Mouse (Mus musculus) 3T3-L1 (cell line): Measurements from ENCODE around the gene Mark2.
"Not testable (repeated sequence)": the region's sequence is repeated elsewhere in the genome, so short reads cannot be mapped to it uniquely, and the experiment has no call there.

ENCODE experiments used
- DNase-seq: peaks from one replicate; pipeline ENCODE4 v3.0.0-alpha.2; 2015; ENCODE audit warnings: low read depth, low spot score

Mark2 gene

DNA sequence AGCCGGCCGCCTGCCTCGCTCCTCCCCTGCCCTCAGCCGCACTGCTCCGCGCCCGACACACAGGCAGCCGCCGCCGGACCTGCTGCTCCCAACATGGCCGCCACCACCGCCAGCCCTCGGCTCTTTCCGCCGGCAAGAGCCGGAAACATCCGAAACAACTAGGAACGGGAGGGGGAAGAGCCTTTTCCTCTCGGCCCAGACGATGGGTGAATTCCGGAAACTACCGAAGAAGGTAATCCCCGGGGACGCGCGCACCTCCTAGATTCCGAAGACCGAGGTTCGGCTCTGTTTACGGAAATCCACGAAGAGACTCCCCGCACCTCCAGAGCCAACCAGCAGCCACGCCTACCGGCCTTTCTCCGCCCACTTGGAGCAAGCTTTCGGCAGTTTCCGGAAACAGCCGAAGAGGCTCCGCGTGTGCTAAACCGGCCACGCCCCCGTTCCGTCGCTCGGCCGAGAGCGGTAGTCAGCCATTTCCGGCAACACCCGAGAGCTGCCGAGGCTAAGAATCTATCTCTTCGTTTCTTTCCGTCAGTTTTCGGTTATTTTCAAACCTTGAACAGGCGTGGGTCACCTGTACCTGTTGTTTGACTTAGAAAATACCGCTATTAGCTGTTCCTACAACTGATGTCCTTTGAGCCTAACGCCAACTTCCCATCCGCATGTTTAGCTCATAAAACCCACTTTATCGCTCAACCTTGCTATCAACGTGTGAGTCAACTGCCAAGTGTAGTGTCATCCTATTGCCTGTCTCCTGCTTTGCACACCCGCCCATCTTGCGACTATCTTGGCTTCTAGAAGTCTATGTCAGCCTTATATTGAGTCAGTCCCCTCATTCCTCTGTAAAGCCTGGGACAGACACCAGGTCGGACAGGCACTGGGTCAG is at the start of gene Mark2:
Gene Mark2, minus strand, starts transcription at position 349 of the 886 bp plus-strand sequence.
- peak; percentile 100 for DNase-seq

DNA sequence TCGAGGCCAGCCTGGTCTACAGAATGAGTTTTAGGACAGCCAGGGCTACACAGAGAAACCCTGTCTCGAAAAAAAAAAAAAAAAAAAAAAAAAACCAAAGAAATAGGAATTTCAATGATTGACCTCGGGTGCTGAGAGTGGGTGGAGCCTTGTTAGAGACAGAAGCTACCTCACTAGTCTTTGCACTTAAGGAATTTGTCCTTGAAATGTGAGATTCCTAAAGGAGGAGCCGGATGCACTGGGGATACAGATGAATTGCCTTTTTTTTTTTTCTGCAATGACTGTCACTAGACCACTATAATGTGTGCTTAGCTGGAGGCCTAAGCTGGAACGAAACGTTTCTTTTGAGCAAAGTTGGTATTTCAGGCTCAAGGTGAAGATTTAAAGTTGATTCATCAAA is 46.8 kb upstream of the Mark2 start:
- DNase-seq = no peak

DNA sequence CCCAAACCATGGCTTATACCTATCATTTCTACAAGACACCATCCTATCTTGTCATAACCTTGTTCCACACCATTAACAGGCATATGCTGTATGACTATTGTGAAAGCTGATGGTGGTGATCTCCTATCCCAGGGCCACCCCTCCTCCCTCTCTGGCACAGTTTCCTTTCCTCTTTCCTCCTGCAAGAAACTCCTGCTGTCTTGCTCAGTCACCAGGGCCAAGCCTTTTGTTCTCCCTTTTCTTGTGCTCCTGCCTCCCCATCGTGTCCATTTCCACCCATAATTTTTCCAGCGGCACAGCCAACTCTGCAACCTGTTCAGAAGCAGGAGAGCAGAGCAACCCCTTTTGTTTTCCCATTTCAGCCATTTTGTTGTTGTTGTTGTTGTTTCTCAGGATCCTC is 44.4 kb upstream of the Mark2 start:
- no peak for DNase-seq

DNA sequence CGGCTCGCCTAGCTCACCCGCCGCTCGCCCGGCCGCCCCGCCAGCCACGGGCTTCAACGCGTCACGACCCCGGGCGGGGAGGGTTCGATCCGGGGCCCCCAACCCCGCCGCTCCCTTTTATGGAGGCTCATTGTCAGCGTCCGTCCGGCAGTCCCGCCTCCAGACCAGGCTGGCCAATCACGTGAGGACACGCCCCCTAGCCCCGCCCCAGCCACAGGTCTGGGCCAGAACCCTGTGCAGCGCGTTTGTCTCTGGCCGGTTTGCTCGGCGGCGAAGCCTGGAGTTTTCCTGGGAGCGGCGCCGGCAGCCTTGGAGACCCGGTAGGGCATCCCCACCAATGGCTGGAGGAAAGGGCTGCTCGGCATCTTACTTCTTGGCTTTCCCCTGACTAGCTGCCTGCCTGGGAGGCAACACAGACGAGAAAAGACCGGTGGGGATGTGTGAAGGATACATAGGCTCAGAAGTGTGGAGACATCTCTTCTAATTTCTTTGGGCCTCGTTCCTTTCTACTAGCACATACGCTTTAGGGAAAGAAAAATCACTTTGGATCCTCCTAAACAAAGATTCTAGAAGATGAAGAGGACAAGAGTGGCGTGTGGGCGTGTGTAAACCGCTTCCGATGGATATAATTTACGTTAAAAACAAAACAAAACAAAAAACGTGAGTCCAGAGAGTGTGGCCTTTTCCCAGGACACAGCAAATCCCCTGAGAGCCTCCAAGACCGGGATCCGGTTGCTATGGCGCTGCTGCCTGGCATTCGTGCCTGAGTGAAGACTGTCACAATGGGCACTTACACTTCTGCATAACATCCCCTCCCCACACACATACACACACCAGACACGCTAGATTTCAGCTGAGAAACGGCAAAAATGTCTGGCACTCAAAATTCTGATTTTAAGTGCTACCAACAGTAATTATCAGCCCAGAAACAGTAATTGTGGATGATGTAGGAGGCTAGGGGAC is 41.5 kb upstream of the Mark2 start, which contains the start of gene Spindoc:
Gene Spindoc, minus strand, starts transcription at position 92 of the 963 bp plus-strand sequence.
- peak; percentile 96 for DNase-seq

DNA sequence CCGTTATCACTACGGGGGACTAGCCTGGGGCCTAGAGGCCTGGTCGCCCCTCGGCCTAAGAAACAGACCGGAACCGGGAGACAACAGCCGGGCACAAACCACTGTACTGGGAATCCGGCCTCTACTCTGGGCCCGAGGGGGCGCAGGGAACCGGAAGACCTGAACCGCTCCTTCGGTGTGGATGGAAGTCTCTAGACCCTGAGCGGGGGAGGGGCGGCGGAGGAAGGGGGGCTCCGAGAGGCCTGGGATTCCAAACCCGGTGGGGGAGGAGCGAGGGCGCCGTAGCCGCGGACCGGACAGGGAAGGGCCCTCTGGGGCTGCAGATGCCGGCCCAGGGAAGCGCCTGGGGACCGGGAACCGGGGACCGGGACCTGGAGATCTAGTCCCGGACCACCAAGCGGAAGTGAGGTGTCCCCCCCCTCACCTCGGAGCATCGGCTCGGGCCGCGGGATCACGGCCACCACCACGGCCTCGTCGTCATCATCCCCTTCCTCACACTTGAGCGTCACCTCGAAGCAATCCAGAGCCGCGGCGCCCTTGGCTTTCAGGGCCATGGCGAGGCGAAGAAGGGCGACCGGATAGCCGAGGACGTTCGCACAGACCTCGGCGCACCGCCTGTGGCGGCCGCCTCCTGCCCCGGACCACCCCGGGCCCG is 40.7 kb upstream of the Mark2 start:
- DNase-seq = peak; percentile 70

DNA sequence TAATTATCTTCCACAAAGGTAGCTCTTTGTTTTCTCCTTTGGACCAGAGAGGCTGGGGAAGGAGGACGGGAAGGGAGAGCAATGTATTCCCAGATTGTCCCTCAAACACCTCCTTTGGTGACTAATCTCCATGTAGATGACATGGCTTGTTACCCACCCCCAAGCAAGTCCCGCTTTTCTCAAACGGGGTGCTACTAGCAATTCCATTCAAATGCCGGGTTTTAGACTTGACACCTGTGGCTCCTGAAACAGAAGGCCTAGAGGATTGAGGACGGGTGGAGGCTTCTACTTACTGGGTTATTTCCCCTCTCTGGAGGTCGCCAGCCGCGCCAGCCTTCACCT is 40.2 kb upstream of the Mark2 start:
- peak; percentile 50 for DNase-seq

DNA sequence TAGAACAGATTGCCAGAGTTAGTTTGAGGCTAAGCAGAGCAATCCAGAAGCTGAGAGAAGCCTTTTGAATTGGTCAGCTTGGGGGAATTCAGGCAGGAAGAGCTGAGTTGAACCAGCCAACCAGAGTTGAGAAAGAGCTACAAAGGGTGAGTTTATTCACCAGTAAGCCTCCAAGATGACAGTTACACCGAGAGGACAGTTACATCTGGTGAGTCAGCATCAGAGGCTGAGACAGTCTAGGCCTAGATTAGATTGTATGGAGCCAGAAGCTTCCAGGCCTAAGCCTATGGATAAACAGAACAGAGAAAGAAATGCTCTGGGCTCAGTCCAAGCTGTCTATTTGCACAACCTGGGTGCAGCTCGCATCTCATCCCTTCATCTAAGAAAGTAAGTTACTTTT is 36.0 kb upstream of the Mark2 start:
- DNase-seq = peak; percentile 62

DNA sequence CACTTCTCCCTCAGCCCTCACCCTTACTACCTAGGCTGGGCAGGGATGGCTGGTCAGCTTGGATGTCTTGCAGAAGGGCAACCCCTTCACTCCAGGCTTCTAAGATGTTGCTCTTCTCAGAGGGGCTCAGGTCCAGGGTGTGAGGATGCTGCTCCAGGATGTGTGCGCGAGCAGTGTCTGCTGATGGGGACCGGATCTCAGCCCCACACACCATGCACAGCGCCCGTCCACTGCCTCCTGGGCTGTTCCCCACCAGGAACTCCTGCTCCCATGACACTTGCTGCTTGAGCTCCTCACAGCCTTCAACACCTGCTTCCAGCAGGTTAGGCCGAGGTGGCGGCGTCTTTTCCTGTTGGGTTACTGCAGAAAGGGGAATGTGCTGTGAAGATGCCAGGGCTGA is 32.8 kb upstream of the Mark2 start:
- no peak for DNase-seq

DNA sequence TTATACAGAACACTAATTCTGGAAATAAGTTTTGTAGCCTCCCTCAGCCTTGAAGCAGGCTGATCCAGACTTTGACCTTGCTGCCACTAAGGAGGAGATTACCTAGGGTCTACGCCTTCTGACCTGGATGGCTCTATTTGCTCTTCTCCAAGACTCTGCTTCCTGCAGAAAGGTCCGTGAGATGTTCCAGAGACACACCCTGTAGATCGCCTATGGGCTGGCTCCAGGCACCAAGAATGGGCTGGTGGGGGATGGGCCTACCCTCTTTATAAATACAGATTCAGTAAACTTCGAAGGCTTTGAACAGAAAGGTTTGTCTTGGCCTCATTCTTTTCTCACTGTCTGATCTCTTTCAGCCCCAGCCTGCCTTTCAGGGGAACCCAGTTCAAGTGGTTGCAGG is 27.8 kb upstream of the Mark2 start:
- DNase-seq = not testable (repeated sequence)

DNA sequence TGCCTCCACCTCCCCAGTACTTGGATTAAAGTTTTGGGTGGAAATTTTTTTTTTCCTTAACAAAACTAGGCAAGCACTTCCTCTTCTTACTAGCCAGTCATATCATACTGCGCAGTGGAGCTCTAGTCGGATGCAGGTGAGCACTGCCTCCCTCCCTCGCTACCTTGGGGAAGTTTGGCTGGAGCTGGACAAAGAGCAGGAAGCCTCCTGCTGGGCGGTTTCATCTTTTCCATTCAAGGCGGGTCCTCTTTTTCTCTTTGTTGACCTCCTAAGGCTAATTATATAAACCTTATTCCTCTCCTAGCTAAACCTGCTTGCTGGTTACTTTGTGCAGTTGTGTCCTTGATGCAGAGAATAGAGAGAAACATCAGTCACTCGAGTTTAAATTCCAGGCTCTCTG is 12.0 kb upstream of the Mark2 start:
- DNase-seq = no peak

DNA sequence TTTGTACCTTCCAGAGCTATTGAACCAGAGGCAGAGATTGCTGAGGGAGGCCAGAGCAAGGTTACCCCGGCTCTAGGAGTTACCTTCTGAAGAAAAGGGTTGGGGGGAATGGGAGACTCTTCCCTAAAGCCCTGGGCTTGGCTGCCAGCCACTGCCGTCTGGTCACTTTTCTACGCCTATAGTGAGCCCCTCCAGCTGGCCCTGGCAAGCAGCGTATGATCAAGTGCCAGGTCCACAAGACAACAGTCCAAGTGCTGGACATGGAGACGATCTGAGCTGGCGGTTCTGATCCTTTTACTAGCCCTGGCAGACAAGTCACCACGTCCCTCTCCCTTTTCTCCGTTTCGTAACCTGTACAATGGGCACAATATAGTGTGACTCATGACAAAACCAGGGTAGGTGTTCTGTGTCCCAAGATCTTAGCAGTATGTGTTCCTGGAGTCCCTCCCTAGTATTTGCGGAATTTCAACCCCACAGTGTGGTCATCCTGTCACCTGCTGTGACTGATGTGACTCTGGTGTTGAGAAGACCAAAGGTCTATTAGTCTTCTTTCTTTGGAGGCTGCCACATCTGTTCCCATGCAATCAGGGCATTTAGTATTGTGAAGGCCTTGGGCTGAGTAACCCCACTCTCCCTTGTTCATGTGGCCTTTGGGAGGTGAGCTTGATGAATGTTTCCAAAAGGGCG is 11.3 kb upstream of the Mark2 start:
- no peak for DNase-seq

DNA sequence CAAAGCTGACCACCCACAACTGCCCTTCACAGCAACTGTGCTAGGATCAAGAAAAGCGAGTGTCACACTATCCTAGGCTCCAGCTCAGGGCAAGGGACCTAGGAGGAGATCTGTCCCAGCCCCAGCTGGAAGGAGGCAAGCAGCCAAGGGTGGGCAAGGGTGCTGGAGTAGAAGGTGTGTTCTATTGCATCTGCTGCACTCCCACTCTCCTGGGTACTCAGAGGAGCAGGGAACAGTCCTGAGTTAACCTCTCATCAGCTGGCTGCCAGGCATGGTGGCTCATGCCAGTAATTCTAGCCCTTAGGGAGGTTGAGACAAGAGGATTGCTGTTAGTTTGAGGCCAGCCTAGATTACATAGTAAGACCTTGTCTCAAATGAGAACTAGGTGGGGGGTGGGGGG is 8.3 kb upstream of the Mark2 start:
- DNase-seq = no peak

DNA sequence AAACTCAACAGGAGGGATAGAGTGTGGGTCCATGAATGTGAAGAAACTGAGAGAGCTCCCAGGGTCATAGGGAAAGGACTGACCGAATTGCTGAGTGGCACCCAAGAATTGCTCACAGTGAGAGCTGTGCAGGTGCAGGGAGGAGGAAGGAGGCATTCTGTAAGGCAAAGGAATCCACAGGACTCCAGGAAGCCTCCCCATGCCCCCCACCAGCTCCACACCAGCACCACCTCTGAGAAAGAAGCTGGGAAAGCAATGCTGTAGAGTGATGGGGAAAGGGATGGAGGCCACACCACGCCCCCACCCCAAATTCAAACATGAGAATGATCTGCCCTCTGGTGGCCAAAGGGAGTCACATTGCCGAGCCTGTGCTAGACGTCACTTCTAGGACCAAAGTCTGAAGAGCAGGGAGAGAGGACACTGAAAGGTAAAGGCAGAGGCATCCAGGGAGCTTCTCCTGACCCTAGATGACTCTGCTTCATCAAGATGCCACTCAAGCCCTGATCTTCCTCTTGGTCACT is 3.6 kb upstream of the Mark2 start:
- DNase-seq = peak; percentile 42

DNA sequence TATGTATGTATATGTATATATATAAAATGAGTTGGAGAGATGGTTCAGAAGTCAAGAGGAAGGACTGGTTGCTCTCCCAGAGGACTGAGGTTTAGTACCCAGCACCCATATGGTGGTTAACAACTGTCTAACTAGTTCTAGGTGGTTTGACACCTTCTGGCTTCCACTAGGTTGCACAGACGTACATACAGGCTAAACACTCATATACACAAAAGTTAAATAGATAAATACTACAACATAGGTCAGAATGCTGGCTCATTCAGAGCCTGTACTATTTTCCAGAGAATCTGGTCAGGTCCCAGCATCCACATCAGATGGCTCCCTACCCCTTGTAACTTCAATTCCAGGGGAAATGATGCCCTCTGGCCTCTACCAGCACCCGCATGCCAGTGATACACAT is 986 bp upstream of the Mark2 start:
- no peak for DNase-seq

DNA sequence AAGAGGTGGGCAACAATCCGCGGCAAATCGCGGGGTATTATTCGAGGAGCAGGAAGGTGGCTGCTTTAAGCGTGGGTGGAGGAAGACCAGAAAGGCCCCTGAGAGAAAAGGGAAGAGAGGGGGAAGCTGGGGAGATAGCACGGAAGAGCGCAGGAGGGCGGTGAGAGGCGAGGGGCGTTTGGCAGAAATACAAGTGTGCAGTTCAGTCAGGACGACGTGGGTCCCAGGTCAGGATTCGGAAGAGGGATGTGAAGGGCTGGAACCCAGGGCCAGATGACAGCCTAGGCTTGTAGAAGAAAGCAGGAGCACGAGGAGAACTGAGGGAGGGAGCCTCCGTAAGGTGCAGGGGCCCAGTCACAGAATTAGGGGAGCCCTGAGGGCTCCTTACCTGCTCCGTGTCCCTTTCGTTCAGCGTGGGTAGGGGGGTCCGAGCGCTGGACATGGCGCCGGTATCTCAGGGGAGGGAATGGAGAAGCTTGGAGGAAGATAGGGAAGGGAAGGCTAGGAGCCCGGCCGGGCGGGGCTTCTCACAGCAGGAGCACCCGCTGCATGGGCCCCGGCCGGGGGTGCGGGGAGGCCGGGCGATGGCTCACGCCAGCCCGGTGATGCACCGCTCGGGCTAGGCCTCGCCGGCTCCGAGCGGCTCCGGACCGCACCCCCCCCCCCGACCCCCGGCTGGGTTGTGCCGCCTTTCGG is 732 bp downstream of the Mark2 start:
- peak; percentile 50 for DNase-seq

DNA sequence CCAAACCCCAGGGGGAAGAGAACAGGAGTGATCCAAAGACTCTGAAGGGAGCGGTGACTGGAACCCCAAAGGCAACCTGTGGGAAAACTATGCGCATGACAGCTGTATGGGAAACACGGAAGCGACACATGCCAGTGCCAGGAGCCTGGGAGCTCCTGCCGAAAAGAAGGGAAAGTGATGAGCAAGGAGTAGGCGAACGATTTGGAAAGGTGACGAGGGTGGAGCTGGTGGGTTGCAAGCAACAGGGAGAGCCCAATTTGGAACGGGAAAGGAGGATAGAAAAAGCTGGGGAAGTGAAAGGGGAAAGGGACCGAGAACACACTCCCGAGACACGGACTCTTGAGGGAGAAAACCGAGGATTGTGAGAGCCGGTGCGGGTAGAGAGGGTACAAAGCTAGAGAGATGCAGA is 1.3 kb downstream of the Mark2 start:
- DNase-seq = peak; percentile 64

DNA sequence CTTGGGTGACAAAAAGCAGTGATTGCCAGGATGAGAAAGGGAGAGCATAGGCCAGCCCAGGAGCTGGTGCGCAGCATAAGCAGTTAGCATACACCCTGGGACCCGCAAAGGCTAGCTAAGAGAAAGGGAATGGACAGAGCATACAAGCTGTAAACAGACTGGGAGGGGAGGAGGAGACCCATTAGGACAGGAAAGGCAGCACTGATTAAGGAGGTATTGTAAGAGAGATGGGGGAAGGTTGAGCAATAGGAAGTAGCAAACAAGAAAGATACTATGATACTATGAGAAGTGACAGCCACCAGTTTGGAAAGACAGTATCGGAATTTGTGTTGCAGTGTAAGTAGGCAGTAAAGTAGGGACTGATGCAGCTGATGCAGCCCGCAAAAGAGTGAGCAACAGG is 1.8 kb downstream of the Mark2 start:
- DNase-seq = no peak

DNA sequence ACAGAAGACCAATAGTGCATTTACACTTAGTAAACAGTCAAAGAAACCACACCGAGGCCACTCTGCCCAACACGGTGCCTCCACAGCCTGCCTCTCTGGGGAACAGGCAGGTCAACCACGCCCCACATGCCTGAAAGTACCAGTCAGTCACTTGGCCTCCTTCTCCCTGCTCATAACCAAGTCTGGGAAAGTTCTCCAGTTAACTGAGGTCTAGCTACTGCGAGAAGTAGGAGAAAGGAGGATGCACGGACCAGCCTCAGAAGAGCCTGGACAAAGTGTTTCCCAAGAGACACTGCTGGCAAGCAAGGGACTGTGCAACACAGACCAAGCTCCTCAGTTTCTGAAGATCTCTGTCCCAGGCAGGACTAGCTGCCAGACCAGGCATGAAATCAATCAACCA is 2.6 kb downstream of the Mark2 start:
- peak; percentile 90 for DNase-seq

DNA sequence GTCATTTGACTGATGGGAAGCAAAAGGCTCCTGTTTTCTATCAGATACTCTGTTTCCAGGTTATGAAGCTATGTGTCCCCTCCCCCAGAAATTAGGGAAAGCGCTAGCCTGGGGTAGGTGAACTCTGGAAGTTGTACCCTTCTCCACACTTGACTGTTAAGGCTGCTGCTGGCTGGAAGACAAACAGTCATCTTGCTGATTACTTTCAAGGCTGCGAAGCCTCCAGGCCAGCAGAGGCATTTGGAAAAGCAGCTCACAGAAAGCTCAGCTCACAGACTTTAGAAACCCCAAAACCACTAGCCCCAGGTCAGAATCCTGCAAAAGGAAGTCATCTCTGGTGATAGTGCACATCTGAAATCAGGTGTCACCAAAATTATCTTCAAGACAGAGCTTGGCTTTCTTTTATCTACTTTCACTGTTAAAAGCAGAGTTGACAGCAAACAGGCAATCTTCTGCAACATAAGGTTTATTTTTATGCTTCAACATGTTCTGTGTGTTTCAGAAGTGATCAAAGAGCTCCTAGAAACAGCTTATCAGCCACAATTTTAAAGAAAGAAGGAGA is 3.8 kb downstream of the Mark2 start:
- no peak for DNase-seq

DNA sequence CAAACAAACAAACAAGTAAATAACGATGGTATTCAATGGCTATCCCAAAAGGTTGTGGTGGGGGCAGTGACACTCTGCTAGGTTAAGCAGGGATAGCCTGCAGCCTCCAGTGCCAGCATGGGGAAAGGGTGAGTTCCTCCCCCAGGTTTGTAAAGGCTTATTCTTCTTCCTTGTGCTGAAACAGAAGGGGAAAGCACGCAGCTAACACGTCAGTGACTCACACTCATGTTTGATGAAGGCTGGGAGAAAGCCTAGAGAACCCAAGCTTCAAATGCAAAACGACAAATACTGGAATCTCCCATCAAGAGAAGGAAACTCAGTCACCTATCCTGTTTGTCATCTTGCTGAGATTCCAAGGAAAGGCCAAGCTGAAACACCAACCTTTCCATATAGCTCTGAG is 6.0 kb downstream of the Mark2 start:
- peak; percentile 24 for DNase-seq
